Mouse (Mus musculus): Measurements from ENCODE around the gene Rpa1. TPM values are rescaled to one million over a fixed set of nuclear protein-coding genes. Genes with fewer than 3 reads are reported as not detected.

The Rpa1 gene
- polyA plus RNA-seq, 1 experiment from 2014 or later = 34.4 TPM

DNA sequence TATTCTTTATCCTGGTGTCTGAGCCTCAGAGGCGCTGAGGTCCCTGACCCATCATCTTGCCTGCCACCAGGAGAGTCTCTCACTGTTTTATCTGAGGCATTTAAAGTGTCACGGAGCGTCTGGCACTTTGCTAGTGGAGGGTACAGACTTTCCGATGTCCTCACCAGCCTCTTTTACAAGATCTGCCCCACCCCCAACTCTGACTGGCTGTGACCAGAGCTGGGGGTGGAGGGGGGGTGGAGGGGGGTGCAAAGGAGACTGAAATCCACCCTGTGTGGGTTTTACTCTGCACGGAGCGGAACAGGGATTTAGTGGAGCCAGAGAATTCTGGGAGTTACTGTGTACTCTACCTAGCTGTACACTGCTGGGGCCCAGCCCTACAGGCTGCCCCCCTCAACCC is 73.1 kb downstream of the Rpa1 start:
- H3K9ac ChIP-seq (ENCODE audit: low read depth, low read length) = no peak overlapping the region
- no peak overlapping the region for H3K27ac ChIP-seq (ENCODE audit: low read depth, low read length)
- no peak for ATAC-seq
- H3K4me1 ChIP-seq (replicated peaks; ENCODE audit: control insufficient read depth, insufficient read depth, low read length) = peaks cover 4% of the 10 kb centered on the region; the same call in 1 of the 2 replicates
- TF ChIP-seq CTCF (IDR thresholded peaks at IDR 0.05; ENCODE audit: low read depth) = no peak
- H3K9me3 ChIP-seq (ENCODE audit: control insufficient read depth) = no peaks in the 10 kb centered on the region
- H3K27me3 ChIP-seq (replicated peaks; ENCODE audit: control insufficient read depth, insufficient read depth, low read length) = no peaks in the 10 kb centered on the region
- 40% methylated on average over 6 of the region's 6 CpGs for WGBS
- H3K4me2 ChIP-seq (replicated peaks; ENCODE audit: low read depth) = no peak overlapping the region
- no peaks in the 10 kb centered on the region for H3K36me3 ChIP-seq (ENCODE audit: control insufficient read depth, insufficient read depth)
- no peak overlapping the region for H3K4me3 ChIP-seq (ENCODE audit: low read depth, low read length)

- no peaks in the 10 kb centered on the region for H3K4me1 ChIP-seq (replicated peaks; ENCODE audit: control insufficient read depth, insufficient read depth, low read length)
- no peaks in the 10 kb centered on the region for H3K27me3 ChIP-seq (replicated peaks; ENCODE audit: control insufficient read depth, insufficient read depth, low read length)
- TF ChIP-seq CTCF (IDR thresholded peaks at IDR 0.05; ENCODE audit: low read depth) = no peak
- WGBS = 42% methylated on average over 8 of the region's 8 CpGs
- H3K9me3 ChIP-seq (ENCODE audit: control insufficient read depth) = no peaks in the 10 kb centered on the region
- H3K9ac ChIP-seq (ENCODE audit: low read depth, low read length) = no peak overlapping the region
- no peak for ATAC-seq
- no peak overlapping the region for H3K27ac ChIP-seq (ENCODE audit: low read depth, low read length)
- H3K36me3 ChIP-seq (ENCODE audit: control insufficient read depth, insufficient read depth) = no peaks in the 10 kb centered on the region
- H3K4me3 ChIP-seq (ENCODE audit: low read depth, low read length) = no peak overlapping the region
- no peak overlapping the region for H3K4me2 ChIP-seq (replicated peaks; ENCODE audit: low read depth)
Measured at GRCm38 (mm10) chr11:75273466-75273865, 74.7 kb downstream of the Rpa1 start.

GRCm38 (mm10) chr11:75270985-75271434 is 77.1 kb downstream of the Rpa1 start:
- Histone ChIP-seq H3K27me3 (replicated peaks; ENCODE audit: control insufficient read depth, insufficient read depth, low read length) (no peaks in the 10 kb centered on the region), H3K4me3 (ENCODE audit: low read depth, low read length) (no peak overlapping the region), H3K9ac (ENCODE audit: low read depth, low read length) (no peak overlapping the region), H3K4me2 (replicated peaks; ENCODE audit: low read depth) (no peak overlapping the region), H3K36me3 (ENCODE audit: control insufficient read depth, insufficient read depth) (no peaks in the 10 kb centered on the region), H3K4me1 (replicated peaks; ENCODE audit: control insufficient read depth, insufficient read depth, low read length) (no peaks in the 10 kb centered on the region), H3K27ac (ENCODE audit: low read depth, low read length) (no peak overlapping the region), H3K9me3 (ENCODE audit: control insufficient read depth) (no peaks in the 10 kb centered on the region)
- 66% methylated on average over 7 of the region's 7 CpGs for WGBS
- no peak for TF ChIP-seq CTCF (IDR thresholded peaks at IDR 0.05; ENCODE audit: low read depth)
- no peak for ATAC-seq

DNA sequence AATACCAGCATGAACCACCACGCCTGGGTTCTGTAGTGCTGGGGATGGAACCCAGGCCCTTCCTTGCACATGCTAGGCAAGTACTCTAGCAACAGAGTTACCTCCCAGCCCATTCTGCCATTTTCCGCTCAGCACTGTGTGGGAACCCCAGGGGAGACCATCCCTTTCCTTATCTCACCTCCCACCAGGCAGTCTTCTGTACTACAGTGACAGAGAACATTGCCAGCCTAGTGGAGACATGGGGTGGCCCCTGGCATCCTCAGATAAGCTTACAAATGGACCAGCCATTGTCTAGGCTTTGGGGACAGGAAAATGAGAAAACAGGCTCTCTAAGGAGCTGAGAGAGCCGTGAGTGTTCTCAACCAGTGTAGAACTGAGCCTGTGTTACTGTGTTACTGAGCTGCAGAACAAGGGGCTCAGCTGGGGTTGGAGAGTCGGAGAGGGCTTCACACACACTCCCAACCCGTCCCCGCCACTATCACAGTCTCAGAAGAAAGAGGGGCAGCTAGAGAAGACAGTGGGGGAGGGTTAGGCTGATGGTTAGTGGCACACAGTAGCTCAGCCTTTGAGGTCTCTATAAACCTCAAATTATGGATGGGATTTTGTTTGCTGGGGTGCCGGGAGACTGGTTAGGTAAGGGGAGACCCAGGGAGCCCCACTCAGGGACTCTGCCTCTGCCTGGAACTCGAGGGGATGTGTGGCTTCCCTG is 77.7 kb downstream of the Rpa1 start:
- H3K9ac ChIP-seq (ENCODE audit: low read depth, low read length) = no peak overlapping the region
- H3K36me3 ChIP-seq (ENCODE audit: control insufficient read depth, insufficient read depth) = no peaks in the 10 kb centered on the region
- H3K27me3 ChIP-seq (replicated peaks; ENCODE audit: control insufficient read depth, insufficient read depth, low read length) = no peaks in the 10 kb centered on the region
- H3K4me1 ChIP-seq (replicated peaks; ENCODE audit: control insufficient read depth, insufficient read depth, low read length) = no peaks in the 10 kb centered on the region
- no peak overlapping the region for H3K4me2 ChIP-seq (replicated peaks; ENCODE audit: low read depth)
- no peak overlapping the region for H3K27ac ChIP-seq (ENCODE audit: low read depth, low read length)
- no peak overlapping the region for H3K4me3 ChIP-seq (ENCODE audit: low read depth, low read length)
- ATAC-seq = no peak
- H3K9me3 ChIP-seq (ENCODE audit: control insufficient read depth) = no peaks in the 10 kb centered on the region
- TF ChIP-seq CTCF (IDR thresholded peaks at IDR 0.05; ENCODE audit: low read depth) = no peak
- WGBS = 79% methylated on average over 8 of the region's 8 CpGs

DNA sequence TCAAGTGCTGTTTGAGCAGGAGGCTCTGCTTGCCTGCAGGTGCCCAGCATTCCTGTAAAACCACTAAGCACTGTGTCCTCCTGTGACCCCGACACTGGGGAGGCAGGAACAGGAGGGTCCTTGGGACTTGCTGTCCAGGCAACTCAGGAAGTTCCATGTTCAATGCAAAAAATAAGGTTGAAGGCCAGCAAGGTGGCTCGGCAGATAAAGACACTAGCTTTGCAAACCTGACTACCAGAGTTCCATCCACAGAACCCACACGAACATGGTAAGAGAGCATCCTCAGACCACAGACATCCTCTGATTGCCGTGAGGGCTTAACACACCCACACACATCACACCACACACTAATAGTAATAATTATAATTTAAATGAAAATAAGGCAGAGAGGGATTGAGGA is 78.9 kb downstream of the Rpa1 start:
- no peak for TF ChIP-seq CTCF (IDR thresholded peaks at IDR 0.05; ENCODE audit: low read depth)
- H3K4me3 ChIP-seq (ENCODE audit: low read depth, low read length) = no peak overlapping the region
- H3K36me3 ChIP-seq (ENCODE audit: control insufficient read depth, insufficient read depth) = no peaks in the 10 kb centered on the region
- 83% methylated on average over 4 of the region's 4 CpGs for WGBS
- no peak overlapping the region for H3K9ac ChIP-seq (ENCODE audit: low read depth, low read length)
- H3K27me3 ChIP-seq (replicated peaks; ENCODE audit: control insufficient read depth, insufficient read depth, low read length) = no peaks in the 10 kb centered on the region
- H3K9me3 ChIP-seq (ENCODE audit: control insufficient read depth) = no peaks in the 10 kb centered on the region
- no peak for ATAC-seq
- no peak overlapping the region for H3K4me2 ChIP-seq (replicated peaks; ENCODE audit: low read depth)
- no peaks in the 10 kb centered on the region for H3K4me1 ChIP-seq (replicated peaks; ENCODE audit: control insufficient read depth, insufficient read depth, low read length)
- H3K27ac ChIP-seq (ENCODE audit: low read depth, low read length) = no peak overlapping the region

DNA sequence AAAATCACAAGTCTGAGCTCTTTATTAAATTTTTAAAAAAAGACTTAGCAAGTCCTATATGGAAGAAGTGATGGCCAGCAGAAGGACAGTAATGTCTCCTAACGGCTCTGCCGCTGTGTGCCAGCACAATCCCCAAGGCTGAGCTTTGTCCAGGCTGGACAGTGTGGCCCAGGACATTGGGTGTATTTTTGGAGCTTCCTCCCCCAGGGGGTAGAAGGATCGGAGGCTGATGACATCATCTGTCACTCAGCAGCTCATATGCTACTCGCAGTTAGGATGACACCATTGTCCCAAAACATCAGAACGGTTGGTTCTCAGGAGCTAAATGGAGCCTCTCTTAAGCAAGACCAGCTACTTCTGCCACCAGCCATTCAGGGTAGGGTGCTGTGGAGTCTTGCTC is 79.6 kb downstream of the Rpa1 start:
- no peak for TF ChIP-seq CTCF (IDR thresholded peaks at IDR 0.05; ENCODE audit: low read depth)
- Histone ChIP-seq H3K27me3 (replicated peaks; ENCODE audit: control insufficient read depth, insufficient read depth, low read length) (no peaks in the 10 kb centered on the region), H3K4me1 (replicated peaks; ENCODE audit: control insufficient read depth, insufficient read depth, low read length) (no peaks in the 10 kb centered on the region), H3K36me3 (ENCODE audit: control insufficient read depth, insufficient read depth) (no peaks in the 10 kb centered on the region), H3K4me2 (replicated peaks; ENCODE audit: low read depth) (no peak overlapping the region), H3K27ac (ENCODE audit: low read depth, low read length) (no peak overlapping the region), H3K4me3 (ENCODE audit: low read depth, low read length) (no peak overlapping the region), H3K9me3 (ENCODE audit: control insufficient read depth) (no peaks in the 10 kb centered on the region), H3K9ac (ENCODE audit: low read depth, low read length) (no peak overlapping the region)
- WGBS = 80% methylated on average over 5 of the region's 5 CpGs
- ATAC-seq = no peak

Measured in intestine, postnatal 0 days (tissue).